Mouse (Mus musculus) liver, embryonic 14.5 days (tissue): ENCODE data around the gene Gpr62.

ENCODE experiments used
- CTCF ChIP-seq: IDR thresholded peaks from 2 replicates; pipeline ENCODE4 v1.5.1; 2016; ENCODE audit warnings: antibody characterized with exemption, low read depth, control low read depth
- EP300 ChIP-seq: IDR thresholded peaks from 2 replicates; pipeline ENCODE4 v1.6.1; 2016; ENCODE audit warnings: antibody characterized with exemption, low read depth

GRCm38 (mm10) chr9:106478101-106478500 is 12.4 kb upstream of the Gpr62 start:
- TF ChIP-seq CTCF (no peak), EP300 (no peak)
